13 mouse cellular contexts compared by ENCODE assay signal in genomic region chr3:33399321-33399720, GRCm38 (mm10).
DNase-seq lines count a peak whose midpoint lies in the region; ATAC-seq and TF ChIP-seq lines count a peak whose summit lies in the region.
"Had no signal": no experiment of that assay in that cellular context is flagged by ENCODE, and none has a peak within 500 bp of the region (broad histone marks: within the 10 kb centered on the region; RNA-seq: fewer than 3 reads in every experiment).

No protein-coding gene starts in this region.

- H3K4me3 ChIP-seq in forebrain, postnatal 0 days (ENCODE audit: low read depth, low read length) = no peak overlapping the region
- H3K4me3 ChIP-seq in forebrain, embryonic 15.5 days = no peak overlapping the region
- H3K4me3 ChIP-seq in forebrain, embryonic 10.5 days = no peak overlapping the region
- H3K4me3 ChIP-seq: lung, embryonic 15.5 days had no signal

- no peak for TF ChIP-seq CTCF in forebrain, postnatal 0 days (IDR thresholded peaks at IDR 0.05; ENCODE audit: low read depth)

- ATAC-seq in forebrain, postnatal 0 days = peak; percentile 23; the same call in 1 of the 2 replicates
- no peak for ATAC-seq in forebrain, embryonic 15.5 days (replicated peaks)
- peak; percentile 87 to 88 for ATAC-seq in hematopoietic stem cell, adult 5-6 weeks (replicated peaks in 1 of 2; ENCODE audit: insufficient read depth in 1 of 2, low FRiP score in 2 of 2, low TSS enrichment in 1 of 2, low read depth in 1 of 2, poor library complexity in 2 of 2, severe bottlenecking in 2 of 2)

- no peaks in the 10 kb centered on the region for H3K36me3 ChIP-seq in forebrain, postnatal 0 days (ENCODE audit: insufficient read depth)
- H3K36me3 ChIP-seq in forebrain, embryonic 15.5 days = no peaks in the 10 kb centered on the region
- H3K36me3 ChIP-seq in forebrain, embryonic 10.5 days (replicated peaks) = no peaks in the 10 kb centered on the region
- H3K36me3 ChIP-seq: lung, embryonic 15.5 days had no signal

- H3K9ac ChIP-seq in forebrain, postnatal 0 days = no peak overlapping the region
- H3K9ac ChIP-seq in forebrain, embryonic 15.5 days (replicated peaks) = no peak overlapping the region
- H3K9ac ChIP-seq: lung, embryonic 15.5 days had no signal

- H3K9me3 ChIP-seq in forebrain, postnatal 0 days (ENCODE audit: low read length) = no peaks in the 10 kb centered on the region
- no peaks in the 10 kb centered on the region for H3K9me3 ChIP-seq in forebrain, embryonic 15.5 days
- no peaks in the 10 kb centered on the region for H3K9me3 ChIP-seq in forebrain, embryonic 10.5 days
- H3K9me3 ChIP-seq: lung, embryonic 15.5 days had no signal

- peaks cover 3% of the 10 kb centered on the region; the same call in 1 of the 2 replicates for H3K4me1 ChIP-seq in forebrain, postnatal 0 days (ENCODE audit: insufficient read depth)
- H3K4me1 ChIP-seq in forebrain, embryonic 15.5 days = peaks cover 3% of the 10 kb centered on the region; the same call in 1 of the 2 replicates
- H3K4me1 ChIP-seq in forebrain, embryonic 10.5 days = no peaks in the 10 kb centered on the region
- H3K4me1 ChIP-seq: lung, embryonic 15.5 days had no signal

- H3K4me2 ChIP-seq in forebrain, postnatal 0 days (ENCODE audit: low read depth) = no peak overlapping the region
- no peak overlapping the region for H3K4me2 ChIP-seq in forebrain, embryonic 15.5 days (replicated peaks)
- H3K4me2 ChIP-seq: liver, embryonic 11.5 days; lung, embryonic 15.5 days had no signal

- H3K27ac ChIP-seq in forebrain, postnatal 0 days (ENCODE audit: low read depth, low read length) = no peak overlapping the region
- no peak overlapping the region for H3K27ac ChIP-seq in forebrain, embryonic 15.5 days (replicated peaks)
- H3K27ac ChIP-seq in forebrain, embryonic 10.5 days = no peak overlapping the region
- H3K27ac ChIP-seq: lung, embryonic 15.5 days had no signal

- intact Hi-C loops in left cerebral cortex, postnatal 25 days (cut with DNase I) = loop anchor here (1.0 to 10.0 kb wide), 5 partner anchors 36 to 345 kb away; no protein-coding TSS in a partner anchor

- DNase-seq in forebrain, postnatal 0 days = no peak
- peak; percentile 16 for DNase-seq in ZHBTc4 (ENCODE audit: low read depth, low spot score)
- DNase-seq in left cerebral cortex, postnatal 25 days (ENCODE audit: low spot score in 2 of 2) = peak; percentile 57 to 95
- no peak for DNase-seq in lung, postnatal 36 days
- no peak for DNase-seq in adrenal gland, postnatal 25 days
- DNase-seq in forebrain, embryonic 10.5 days (ENCODE audit: extremely low spot score, low spot score) = no peak
- DNase-seq: cerebellum, adult 11 months; cerebellum, postnatal 25 days; retina, postnatal 1 day had no signal

- 56% methylated on average over 8 of the region's 8 CpGs for WGBS in forebrain, postnatal 0 days
- WGBS in forebrain, embryonic 15.5 days = 65% methylated on average over 8 of the region's 8 CpGs
- 80% methylated on average over 8 of the region's 8 CpGs for WGBS in forebrain, embryonic 10.5 days

- H3K27me3 ChIP-seq in forebrain, postnatal 0 days (ENCODE audit: insufficient read depth, low read length) = no peaks in the 10 kb centered on the region
- H3K27me3 ChIP-seq in forebrain, embryonic 15.5 days = no peaks in the 10 kb centered on the region
- H3K27me3 ChIP-seq in forebrain, embryonic 10.5 days (ENCODE audit: poor library complexity, severe bottlenecking) = no peaks in the 10 kb centered on the region
- H3K27me3 ChIP-seq: lung, embryonic 15.5 days had no signal

Comparison
In these comparisons a context has a peak if more than half of its experiments do, and no peak if none do; other contexts are left out.
1. DNase-seq: peak in ZHBTc4 (single experiment) and left cerebral cortex, postnatal 25 days (2 of 2); none in forebrain, postnatal 0 days (single experiment), lung, postnatal 36 days (single experiment), adrenal gland, postnatal 25 days (single experiment) and forebrain, embryonic 10.5 days (single experiment).